ENCODE assay signal across 8 mouse cellular contexts in genomic region chr19:47919966-47920375, GRCm38 (mm10). TPM values are rescaled to one million over a fixed set of nuclear protein-coding genes. Genes with fewer than 3 reads are reported as not detected.
DNase-seq lines count a peak whose midpoint lies in the region; ATAC-seq and TF ChIP-seq lines count a peak whose summit lies in the region.

No protein-coding gene starts in this region.

- H3K9me3 ChIP-seq in heart, embryonic 12.5 days (replicated peaks): no peaks in the 10 kb centered on the region
- no peaks in the 10 kb centered on the region for H3K9me3 ChIP-seq in kidney, postnatal 0 days (replicated peaks; ENCODE audit: low read length)

- H3K27ac ChIP-seq in gastrocnemius, adult 2 months: peak overlapping the region; percentile 90
- H3K27ac ChIP-seq in heart, embryonic 12.5 days (ENCODE audit: poor library complexity, severe bottlenecking): peak overlapping the region; percentile 94
- H3K27ac ChIP-seq in kidney, postnatal 0 days: peak overlapping the region; percentile 96

- no peak for DNase-seq in gastrocnemius, adult 2 months
- no peak for DNase-seq in gastrocnemius, postnatal 14 days
- DNase-seq in kidney, postnatal 0 days (ENCODE audit: low spot score): no peak
- peak; percentile 77 for DNase-seq in lung, postnatal 36 days
- DNase-seq in right cerebral cortex, postnatal 4 days: no peak
- no peak for DNase-seq in frontal cortex, postnatal 36 days (ENCODE audit: low spot score in 2 of 2)
- no peak for DNase-seq in left cerebral cortex, postnatal 4 days

- no peaks in the 10 kb centered on the region for H3K36me3 ChIP-seq in heart, embryonic 12.5 days
- no peaks in the 10 kb centered on the region for H3K36me3 ChIP-seq in kidney, postnatal 0 days (ENCODE audit: insufficient read depth, low read length)

- H3K4me3 ChIP-seq in gastrocnemius, adult 2 months: peak overlapping the region; percentile 81
- peak overlapping the region; percentile 86 for H3K4me3 ChIP-seq in heart, embryonic 12.5 days
- H3K4me3 ChIP-seq in kidney, postnatal 0 days (replicated peaks; ENCODE audit: low read depth, low read length): peak overlapping the region; percentile 84

- no peaks in the 10 kb centered on the region for H3K27me3 ChIP-seq in heart, embryonic 12.5 days (replicated peaks)
- no peaks in the 10 kb centered on the region for H3K27me3 ChIP-seq in kidney, postnatal 0 days (ENCODE audit: insufficient read depth, low read length)

- peak overlapping the region; percentile 87 for H3K4me2 ChIP-seq in heart, embryonic 12.5 days
- peak overlapping the region; percentile 83 for H3K4me2 ChIP-seq in kidney, postnatal 0 days (ENCODE audit: low read length)

- H3K9ac ChIP-seq in heart, embryonic 12.5 days: peak overlapping the region; percentile 94
- H3K9ac ChIP-seq in kidney, postnatal 0 days (ENCODE audit: low read depth, low read length): peak overlapping the region; percentile 81

- peaks cover 40% of the 10 kb centered on the region for H3K4me1 ChIP-seq in heart, embryonic 12.5 days (replicated peaks)
- no peaks in the 10 kb centered on the region for H3K4me1 ChIP-seq in kidney, postnatal 0 days (replicated peaks; ENCODE audit: insufficient read depth, low read length)

- TF ChIP-seq CTCF in gastrocnemius, adult 2 months (IDR thresholded peaks at IDR 0.05): no peak
- no peak for TF ChIP-seq CTCF in kidney, postnatal 0 days (IDR thresholded peaks at IDR 0.05; ENCODE audit: low read depth)

- ATAC-seq in heart, embryonic 12.5 days (ENCODE audit: insufficient number of reproducible peaks, low FRiP score): peak; percentile 40; the same call in 1 of the 2 replicates
- ATAC-seq in kidney, postnatal 0 days (replicated peaks; ENCODE audit: low FRiP score, low read depth): no peak

- 2% methylated on average over 8 of the region's 8 CpGs for WGBS in heart, embryonic 12.5 days
- WGBS in kidney, postnatal 0 days: 3% methylated on average over 8 of the region's 8 CpGs

- intact Hi-C loops in gastrocnemius, adult 2 months (cut with DNase I): no loop called here
- intact Hi-C loops in gastrocnemius, postnatal 14 days (cut with DNase I; ENCODE audit: low total_unique reads): no loop called here
- intact Hi-C loops in left cerebral cortex, postnatal 4 days (cut with DNase I): no loop called here

RNA-seq across cellular contexts. Expression of gene Itprip, which starts 0.9 kb away (rescaled TPM):
- under 1 TPM; 0.75 to 0.99 TPM for total RNA-seq in gastrocnemius, adult 2 months (2021)
- 1 to 10 TPM; 1.1 to 1.6 TPM for total RNA-seq in gastrocnemius, postnatal 14 days (2021)
- 24.4 and 25.5 TPM in 2 replicates for polyA plus RNA-seq in heart, embryonic 12.5 days (2016; fragmentation: Nextera tagmentation; extraction: Ambion mirVana)
- 10.7 and 12.1 TPM in 2 replicates for polyA plus RNA-seq in kidney, postnatal 0 days (2015; fragmentation: Nextera tagmentation; extraction: Ambion mirVana)
- total RNA-seq in left cerebral cortex, postnatal 4 days (2021): 1 to 10 TPM; 2.3 to 2.8 TPM

RNA-seq across cellular contexts. Expression of gene Cfap43, which starts 0.9 kb away (rescaled TPM):
- under 1 TPM in 1 of 2 experiments, not detected in 1; 0.11 TPM for total RNA-seq in gastrocnemius, adult 2 months (2021)
- not detected for total RNA-seq in gastrocnemius, postnatal 14 days (2021)
- polyA plus RNA-seq in heart, embryonic 12.5 days (2016; fragmentation: Nextera tagmentation; extraction: Ambion mirVana): 0.10 and 0.19 TPM in 2 replicates
- 0.06 and 0.16 TPM in 2 replicates for polyA plus RNA-seq in kidney, postnatal 0 days (2015; fragmentation: Nextera tagmentation; extraction: Ambion mirVana)
- 1 to 10 TPM; 1.2 to 1.7 TPM for total RNA-seq in left cerebral cortex, postnatal 4 days (2021)

RNA-seq across cellular contexts. Expression of gene Cfap58, which starts 17.5 kb away (rescaled TPM):
- not detected for total RNA-seq in gastrocnemius, adult 2 months (2021)
- total RNA-seq in gastrocnemius, postnatal 14 days (2021): not detected
- not detected in 2 replicates for polyA plus RNA-seq in heart, embryonic 12.5 days (2016; fragmentation: Nextera tagmentation; extraction: Ambion mirVana)
- polyA plus RNA-seq in kidney, postnatal 0 days (2015; fragmentation: Nextera tagmentation; extraction: Ambion mirVana): 0.09 TPM in 1 of 2 replicates, not detected in the other
- under 1 TPM; 0.36 to 0.77 TPM for total RNA-seq in left cerebral cortex, postnatal 4 days (2021)

RNA-seq across cellular contexts. Expression of gene Gsto2, which starts 54.6 kb away (rescaled TPM):
- under 1 TPM; 0.51 to 0.73 TPM for total RNA-seq in gastrocnemius, adult 2 months (2021)
- total RNA-seq in gastrocnemius, postnatal 14 days (2021): under 1 TPM; 0.27 to 0.43 TPM
- 0.76 and 1.3 TPM in 2 replicates for polyA plus RNA-seq in heart, embryonic 12.5 days (2016; fragmentation: Nextera tagmentation; extraction: Ambion mirVana)
- 1.7 and 1.9 TPM in 2 replicates for polyA plus RNA-seq in kidney, postnatal 0 days (2015; fragmentation: Nextera tagmentation; extraction: Ambion mirVana)
- under 1 TPM; 0.78 to 0.93 TPM for total RNA-seq in left cerebral cortex, postnatal 4 days (2021)
